Mouse (Mus musculus): ENCODE results near the gene Cdc42bpa. TPM values are rescaled to one million over a fixed set of nuclear protein-coding genes. Genes with fewer than 3 reads are reported as not detected.

Gene Cdc42bpa
- total RNA-seq, 4 experiments from 2014 or later, result 38.6 to 47.9 (median 44.9) TPM

GRCm38 (mm10) chr1:180031705-180032548 lies 71.7 kb downstream of the Cdc42bpa start:
- DNase-seq (ENCODE audit: low spot score), result no peak

- no peak for DNase-seq (ENCODE audit: low spot score)
Observed at GRCm38 (mm10) chr1:180037461-180037860, 77.2 kb downstream of the Cdc42bpa start.

- DNase-seq (ENCODE audit: low spot score), result no peak
Observed at GRCm38 (mm10) chr1:180044160-180044559, 83.9 kb downstream of the Cdc42bpa start.

- DNase-seq (ENCODE audit: low spot score), result no peak
Observed at GRCm38 (mm10) chr1:180045172-180045571, 84.9 kb downstream of the Cdc42bpa start.

GRCm38 (mm10) chr1:180089176-180089575 lies 128.9 kb downstream of the Cdc42bpa start:
- DNase-seq (ENCODE audit: low spot score), result no peak

GRCm38 (mm10) chr1:180098426-180098825 lies 138.2 kb downstream of the Cdc42bpa start:
- DNase-seq (ENCODE audit: low spot score), result no peak

- DNase-seq (ENCODE audit: low spot score), result no peak
Observed at GRCm38 (mm10) chr1:180104567-180104966, 144.3 kb downstream of the Cdc42bpa start.

- DNase-seq (ENCODE audit: low spot score), result no peak
Observed at GRCm38 (mm10) chr1:180109050-180109449, 148.8 kb downstream of the Cdc42bpa start.

GRCm38 (mm10) chr1:180116525-180116924 lies 156.3 kb downstream of the Cdc42bpa start:
- no peak for DNase-seq (ENCODE audit: low spot score)

GRCm38 (mm10) chr1:180118233-180118632 lies 158.0 kb downstream of the Cdc42bpa start:
- DNase-seq (ENCODE audit: low spot score), result no peak

GRCm38 (mm10) chr1:180128077-180128792 lies 168.0 kb downstream of the Cdc42bpa start:
- no peak for DNase-seq (ENCODE audit: low spot score)

GRCm38 (mm10) chr1:180131402-180131801 lies 171.1 kb downstream of the Cdc42bpa start:
- DNase-seq (ENCODE audit: low spot score), result no peak

GRCm38 (mm10) chr1:180132187-180132586 lies 171.9 kb downstream of the Cdc42bpa start:
- DNase-seq (ENCODE audit: low spot score), result no peak

GRCm38 (mm10) chr1:180139158-180139557 lies 178.9 kb downstream of the Cdc42bpa start:
- no peak for DNase-seq (ENCODE audit: low spot score)

GRCm38 (mm10) chr1:180140970-180141369 lies 180.7 kb downstream of the Cdc42bpa start:
- no peak for DNase-seq (ENCODE audit: low spot score)

- peak; percentile 18 for DNase-seq (ENCODE audit: low spot score)
Observed at GRCm38 (mm10) chr1:180148036-180148435, 187.8 kb downstream of the Cdc42bpa start.

GRCm38 (mm10) chr1:180148563-180148962 lies 188.3 kb downstream of the Cdc42bpa start:
- DNase-seq (ENCODE audit: low spot score), result no peak

GRCm38 (mm10) chr1:180151191-180151590 lies 190.9 kb downstream of the Cdc42bpa start:
- DNase-seq (ENCODE audit: low spot score), result no peak

GRCm38 (mm10) chr1:180158648-180159047 lies 198.4 kb downstream of the Cdc42bpa start:
- DNase-seq (ENCODE audit: low spot score), result no peak

- no peak for DNase-seq (ENCODE audit: low spot score)
Observed at GRCm38 (mm10) chr1:180160545-180160944, 200.3 kb downstream of the Cdc42bpa start.

- DNase-seq (ENCODE audit: low spot score), result no peak
Observed at GRCm38 (mm10) chr1:180161160-180161559, 200.9 kb downstream of the Cdc42bpa start.

GRCm38 (mm10) chr1:180161566-180162355 lies 201.5 kb downstream of the Cdc42bpa start:
- no peak for DNase-seq (ENCODE audit: low spot score)
